Mouse (Mus musculus) NIH3T3 (cell line): ENCODE data around the gene Cntnap4.
A peak's percentile ranks its signal among the peaks of the same experiment; 100 is the strongest.

Experiments used
- DNase-seq: peaks from one replicate; pipeline ENCODE4 v3.0.0-alpha.2; 2012; ENCODE audit warnings: low read depth

The Cntnap4 gene

GRCm38 (mm10) chr8:112569471-112570141 is at the start of gene Cntnap4:
Gene Cntnap4 (plus strand): TSS chr8:112570043.
- DNase-seq: no peak

GRCm38 (mm10) chr8:112557376-112557775 is 12.5 kb upstream of the Cntnap4 start:
- no peak for DNase-seq

GRCm38 (mm10) chr8:112570541-112570940 is 698 bp downstream of the Cntnap4 start:
- DNase-seq: no peak

GRCm38 (mm10) chr8:112571337-112571904 is 1.6 kb downstream of the Cntnap4 start:
- peak; percentile 19 for DNase-seq

DNA sequence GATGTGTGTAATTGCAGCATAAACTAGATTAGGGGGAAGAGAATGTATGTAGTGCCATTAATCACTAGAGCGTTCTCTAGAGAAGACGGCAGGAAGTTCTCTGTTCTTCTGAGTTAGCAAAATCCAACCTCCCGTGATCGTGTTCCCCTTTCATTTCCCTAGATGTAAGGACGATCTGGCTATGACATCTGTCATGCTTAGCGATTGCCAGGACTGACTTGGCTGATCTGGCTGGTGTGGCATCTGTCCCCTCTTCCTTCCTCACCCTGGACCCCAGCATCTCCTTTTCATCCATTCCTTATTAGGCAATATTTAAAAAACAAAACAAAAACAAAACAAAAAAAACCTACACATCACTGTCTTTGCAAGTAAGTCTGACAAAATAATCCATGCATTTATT is 11.6 kb downstream of the Cntnap4 start:
- DNase-seq: no peak

DNA sequence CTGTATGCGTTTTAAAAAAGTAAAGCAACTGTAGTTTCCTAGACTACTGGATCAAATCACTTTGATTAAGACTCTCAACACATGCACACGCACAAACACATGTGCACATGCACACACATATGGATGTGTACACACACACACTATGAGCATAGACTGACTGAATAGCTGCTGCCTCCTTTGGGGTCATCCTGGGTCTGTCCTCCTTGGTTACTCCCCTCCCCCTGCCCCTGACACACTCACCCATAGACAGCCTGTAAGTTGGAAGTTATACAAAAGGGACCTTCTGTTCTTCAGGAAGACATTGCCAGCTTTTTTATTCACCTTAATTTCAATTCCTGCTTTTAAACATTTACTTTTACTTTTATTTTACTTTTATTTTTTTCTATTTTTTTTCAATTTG is 13.6 kb downstream of the Cntnap4 start:
- DNase-seq: no peak

DNA sequence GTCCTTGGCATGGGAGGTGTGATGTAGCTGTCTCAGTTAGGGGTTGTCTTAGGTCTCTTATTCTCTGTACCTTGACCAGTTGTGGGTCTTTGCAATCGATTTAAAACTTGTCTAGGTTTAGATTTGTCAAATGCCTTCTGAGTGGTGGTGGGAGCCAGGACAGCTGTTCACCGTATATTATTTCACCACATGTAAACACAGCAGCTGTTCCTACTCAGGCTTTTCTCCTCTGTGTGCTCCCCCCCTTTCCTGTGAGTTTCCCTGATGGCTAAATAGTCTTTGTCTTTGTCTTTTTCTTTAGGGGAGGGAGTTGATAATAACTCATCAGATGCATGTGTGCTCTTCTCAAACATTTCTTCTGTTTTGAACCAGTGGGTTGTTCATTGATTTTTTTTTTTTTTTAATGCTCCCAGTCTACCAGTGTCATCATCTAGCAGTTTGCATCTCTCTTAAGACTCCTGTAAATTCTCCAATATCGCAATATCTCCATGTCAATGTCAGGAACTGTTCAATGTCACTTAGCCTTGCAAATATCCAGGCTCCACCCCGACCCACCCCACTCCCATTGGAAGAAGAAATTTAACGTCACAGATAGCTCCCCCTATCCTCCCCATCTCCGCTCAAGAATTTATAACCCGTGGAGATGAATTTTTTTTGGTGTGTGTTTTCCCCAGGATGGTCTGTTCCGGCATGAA is 18.7 kb downstream of the Cntnap4 start:
- no peak for DNase-seq

DNA sequence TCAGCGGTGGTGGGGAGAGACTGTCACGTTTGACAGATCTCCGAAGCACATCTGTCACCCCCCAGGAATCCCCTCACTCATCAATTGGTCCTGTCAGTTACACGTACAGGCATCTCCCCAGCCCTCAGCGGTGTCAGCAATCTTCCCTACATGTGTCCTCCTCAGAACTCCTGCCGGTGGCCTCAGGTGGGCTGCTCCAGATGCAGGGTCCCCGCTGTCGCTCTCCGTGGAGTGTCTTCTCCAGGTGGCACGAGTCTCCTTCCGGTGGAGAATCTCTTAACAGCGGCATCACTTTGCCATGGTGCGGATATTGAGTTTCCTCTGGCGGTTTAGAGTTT is 19.2 kb downstream of the Cntnap4 start:
- no peak for DNase-seq

DNA sequence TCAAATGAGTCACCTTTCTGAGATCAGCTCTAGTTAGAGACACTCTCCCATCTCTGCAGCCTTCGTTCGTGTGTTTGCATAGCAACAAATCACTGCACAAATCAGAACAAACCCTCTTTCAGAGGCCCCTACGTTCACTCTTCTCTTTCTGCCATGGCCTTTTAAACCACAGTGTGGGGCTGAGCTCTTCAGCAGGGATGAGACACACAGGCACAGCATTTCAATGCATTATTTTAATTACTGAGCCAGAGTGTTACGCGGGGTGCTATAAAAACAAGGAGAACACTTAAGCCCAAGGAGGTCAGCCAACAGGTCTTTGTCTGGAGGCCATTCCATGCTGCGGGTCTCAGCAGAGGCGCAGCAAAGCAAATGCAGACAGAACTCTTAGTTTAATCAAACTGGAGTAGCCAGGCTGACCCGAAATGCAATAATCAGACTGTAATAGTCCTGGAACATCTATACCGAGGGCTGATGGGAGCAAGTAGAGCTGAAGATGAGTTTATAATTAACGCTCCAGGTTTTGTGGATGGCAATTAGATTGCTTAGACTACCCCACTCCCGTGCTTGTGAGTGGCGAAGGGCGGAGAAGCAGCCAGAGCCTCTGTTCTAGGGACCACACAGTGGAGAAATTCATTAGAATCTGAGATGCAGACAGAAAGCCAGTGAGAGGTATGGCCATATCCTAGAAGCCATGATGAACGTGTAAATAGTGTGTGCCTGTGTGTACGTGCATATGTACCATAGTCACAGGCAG is 26.4 kb downstream of the Cntnap4 start:
- no peak for DNase-seq

GRCm38 (mm10) chr8:112599975-112600374 is 30.1 kb downstream of the Cntnap4 start:
- DNase-seq: no peak

DNA sequence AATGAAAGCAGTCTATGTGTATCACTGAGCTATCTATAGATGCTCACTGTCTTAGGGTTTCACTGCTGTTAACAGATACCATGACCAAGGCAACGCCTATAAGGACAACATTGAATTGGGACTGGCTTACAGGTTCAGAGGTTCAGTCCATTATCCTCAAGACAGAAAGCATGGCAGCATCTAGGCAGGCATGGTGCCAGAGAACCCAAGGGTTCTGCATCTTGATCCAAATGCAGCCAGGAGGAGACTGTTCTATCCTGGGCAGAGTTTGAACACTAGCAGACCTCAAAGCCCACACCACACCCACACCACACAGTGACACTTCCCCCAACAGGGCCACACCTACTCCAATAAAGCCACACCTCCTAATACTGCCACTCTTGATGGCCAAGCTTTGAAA is 31.3 kb downstream of the Cntnap4 start:
- DNase-seq: no peak

DNA sequence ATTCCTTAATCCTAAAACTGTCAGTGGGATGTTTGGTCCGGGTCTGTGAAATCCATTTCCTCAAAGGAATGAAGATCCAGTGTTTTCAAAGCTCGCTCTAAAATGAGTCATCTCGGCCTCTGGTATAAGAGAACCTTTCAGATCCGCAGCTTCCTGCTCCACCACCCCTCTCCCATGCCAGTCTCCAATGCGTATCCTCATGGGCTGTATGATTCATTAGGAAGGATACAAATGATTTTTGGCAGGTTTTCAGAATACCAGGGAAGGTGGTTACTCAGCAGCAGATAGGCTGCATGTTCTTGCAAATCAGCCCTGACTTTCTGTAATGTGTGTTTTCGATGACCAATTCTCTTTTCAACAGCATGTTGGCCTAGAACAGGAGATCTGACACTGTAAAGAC is 40.3 kb downstream of the Cntnap4 start:
- no peak for DNase-seq

DNA sequence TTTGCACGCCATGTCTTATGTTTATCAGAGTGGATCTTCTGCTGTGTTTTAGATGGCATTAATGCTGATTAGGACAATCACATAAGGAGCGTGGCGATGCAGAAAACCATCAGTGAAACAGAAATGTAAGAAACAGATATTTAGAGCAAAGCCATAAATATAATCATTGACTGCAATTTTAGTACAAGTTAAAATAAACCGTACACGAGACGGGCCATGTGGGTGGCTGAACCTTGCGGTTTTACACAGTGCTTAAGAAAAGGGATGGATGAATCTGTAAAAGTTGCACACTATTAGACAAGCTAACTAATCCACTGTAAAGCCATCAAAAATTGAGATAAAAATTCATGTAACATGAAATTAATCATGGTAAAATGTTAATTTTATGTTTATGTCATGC is 58.9 kb downstream of the Cntnap4 start:
- DNase-seq: no peak

- no peak for DNase-seq
These were observed 82.8 kb downstream of the Cntnap4 start for GRCm38 (mm10) chr8:112652657-112653056.

DNA sequence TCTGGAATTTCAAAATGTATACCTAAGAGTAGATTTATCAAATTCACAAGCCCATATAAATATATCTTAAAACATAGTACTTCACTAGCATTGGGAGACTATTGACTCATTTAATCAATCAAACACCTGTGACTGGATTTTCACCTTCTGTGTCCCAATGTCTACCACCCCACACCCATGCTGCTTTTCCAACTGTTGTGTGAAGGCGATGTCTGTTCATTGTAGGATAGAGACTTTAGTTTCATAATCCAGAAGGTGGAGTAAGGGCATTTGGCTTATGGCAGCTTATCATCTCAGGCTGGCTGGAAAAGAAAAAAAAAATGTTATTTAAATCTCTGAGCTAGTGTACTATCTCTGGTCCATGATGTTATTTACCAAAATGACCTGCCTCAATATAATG is 83.4 kb downstream of the Cntnap4 start:
- no peak for DNase-seq

GRCm38 (mm10) chr8:112653994-112654393 is 84.2 kb downstream of the Cntnap4 start:
- no peak for DNase-seq

DNA sequence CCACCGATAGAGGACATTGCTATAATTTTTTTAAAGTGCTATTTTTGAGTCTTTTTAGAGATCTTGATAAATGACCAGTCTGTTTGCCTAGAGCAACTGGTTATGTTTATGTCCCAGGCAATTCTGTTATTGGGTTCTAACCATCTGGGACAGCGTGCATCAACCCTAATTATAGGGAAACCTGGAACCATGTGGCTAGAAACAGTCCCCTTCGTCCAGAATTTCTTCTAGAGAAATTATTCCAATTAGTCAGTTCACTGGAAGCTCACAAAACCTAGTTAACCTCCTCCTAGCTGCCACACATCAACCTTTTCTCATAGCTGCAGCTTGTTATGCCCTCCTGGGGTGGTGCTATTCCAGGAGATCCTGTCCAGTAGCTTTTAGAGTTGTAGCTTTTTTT is 94.2 kb downstream of the Cntnap4 start:
- DNase-seq: no peak

GRCm38 (mm10) chr8:112674671-112675070 is 104.8 kb downstream of the Cntnap4 start:
- no peak for DNase-seq

DNA sequence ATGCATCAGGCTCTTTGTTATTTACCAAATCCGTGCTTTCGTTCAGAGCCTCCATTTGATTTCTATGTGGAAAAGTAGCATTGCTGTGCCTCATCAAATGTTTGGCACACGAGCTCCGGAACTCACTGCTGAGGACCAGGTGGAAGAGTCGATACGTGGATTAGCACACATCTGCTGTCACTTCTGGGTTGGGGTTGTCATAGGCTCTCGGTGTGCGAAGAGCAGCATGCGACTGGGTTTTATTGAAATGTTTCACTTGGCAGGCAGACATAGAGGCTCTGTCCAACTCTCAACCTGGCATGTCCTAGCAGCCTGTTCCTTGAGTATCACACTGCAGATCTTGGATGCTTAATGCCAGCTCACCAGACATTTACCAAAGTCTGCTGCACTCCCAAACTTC is 111.9 kb downstream of the Cntnap4 start:
- DNase-seq: no peak

- no peak for DNase-seq
These were observed 125.9 kb downstream of the Cntnap4 start for GRCm38 (mm10) chr8:112695708-112696107.

DNA sequence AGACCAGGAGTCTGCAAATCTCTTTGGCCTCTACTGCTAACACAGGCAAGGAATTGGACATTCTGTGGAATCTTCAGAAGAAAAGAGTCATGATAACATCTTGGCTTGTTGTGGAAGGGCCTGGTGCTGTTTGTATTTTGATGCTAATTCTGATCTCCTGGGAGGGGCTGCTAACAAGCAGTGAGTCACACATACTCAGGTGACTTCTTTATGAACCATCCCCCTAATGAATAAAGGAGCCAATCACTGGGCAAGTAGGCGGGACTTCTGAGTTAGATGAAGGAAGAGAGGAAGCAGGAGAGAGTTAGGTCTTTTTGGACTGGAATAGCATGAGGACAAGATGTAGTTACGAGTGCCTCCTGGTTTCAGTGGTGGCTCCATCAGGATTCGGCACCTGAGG is 128.3 kb downstream of the Cntnap4 start:
- DNase-seq: no peak

GRCm38 (mm10) chr8:112716982-112717381 is 147.1 kb downstream of the Cntnap4 start:
- DNase-seq: no peak

DNA sequence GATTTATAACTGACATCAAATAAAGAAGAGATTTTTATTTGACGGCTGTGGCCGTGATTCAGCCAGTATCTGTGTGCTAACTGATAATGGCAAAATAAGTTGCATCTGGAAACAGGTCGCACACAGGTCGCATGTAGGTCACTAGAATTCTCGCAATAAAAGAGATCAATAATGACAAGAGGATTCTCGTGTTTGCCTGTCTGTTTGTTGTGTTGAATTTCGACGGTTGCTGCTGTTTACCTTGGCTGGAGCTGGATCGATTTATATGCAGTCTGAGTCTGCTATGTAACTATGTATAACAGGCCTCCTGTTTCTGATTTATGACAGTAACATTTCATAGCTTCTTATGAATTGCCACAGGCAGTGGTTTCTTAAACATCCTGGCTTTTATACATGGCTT is 155.1 kb downstream of the Cntnap4 start:
- no peak for DNase-seq
